Mouse (Mus musculus) neural tube, embryonic 14.5 days (tissue): ENCODE measurements around the gene Atg16l1. TPM values are rescaled to one million over a fixed set of nuclear protein-coding genes. Genes with fewer than 3 reads are reported as not detected.

Source experiments
- ATAC-seq: fragments of 200-750 bp; cut with Nextera tagmentation; 2 replicates; pipeline ENCODE4 v1.8.0; 2017; ENCODE audit warnings: low read depth, mild to moderate bottlenecking, moderate TSS enrichment, moderate library complexity
- H3K27ac ChIP-seq: fragments of 300-500 bp; sonication (generic); 2 replicates; pipeline ENCODE4 v1.5.1; 2014; ENCODE audit warnings: low read depth, mild to moderate bottlenecking, control low read depth, low read length, moderate library complexity, mixed read lengths
- H3K27me3 ChIP-seq: fragments of 300-500 bp; sonication (generic); 2 replicates; pipeline ENCODE4 v1.6.1; 2014; ENCODE audit warnings: low read length; ENCODE audit not compliant: control insufficient read depth, insufficient read depth
- H3K36me3 ChIP-seq: fragments of 300-500 bp; sonication (generic); 2 replicates; pipeline ENCODE4 v1.6.1; 2014; ENCODE audit warnings: low read length, mixed read lengths; ENCODE audit not compliant: control insufficient read depth, insufficient read depth
- H3K4me1 ChIP-seq: fragments of 300-500 bp; sonication (generic); 2 replicates; pipeline ENCODE4 v1.6.1; 2014; ENCODE audit warnings: low read length; ENCODE audit not compliant: control insufficient read depth, insufficient read depth
- H3K4me2 ChIP-seq: fragments of 300-500 bp; sonication (generic); 2 replicates; pipeline ENCODE4 v1.6.1; 2014; ENCODE audit warnings: mild to moderate bottlenecking, low read depth, low read length, control low read depth
- H3K4me3 ChIP-seq: fragments of 300-500 bp; sonication (generic); 2 replicates; pipeline ENCODE4 v1.5.1; 2014; ENCODE audit warnings: low read depth, low read length, control low read depth, mixed read lengths
- H3K9ac ChIP-seq: fragments of 300-500 bp; sonication (generic); replicated peaks from 2 replicates; pipeline ENCODE4 v1.6.1; 2014; ENCODE audit warnings: low read depth, mild to moderate bottlenecking, control low read depth, low read length, mixed read lengths
- H3K9me3 ChIP-seq: fragments of 300-500 bp; sonication (generic); 2 replicates; pipeline ENCODE4 v1.6.1; 2016; ENCODE audit warnings: low read length; ENCODE audit not compliant: control insufficient read depth
- WGBS: fragments of 180-500 bp; shearing (Covaris S2); extraction: QIAGEN DNeasy Blood & Tissue Kit; methylation state at CpG from one replicate; pipeline ENCODE4 v1.1.7; 2014; 5-methylcytosine and 5-hydroxymethylcytosine counted together
- polyA plus RNA-seq: library from polyadenylated mRNA; unstranded; fragments of >200 nt; fragmentation: Nextera tagmentation; extraction: Ambion mirVana; gene quantifications from 2 replicates; pipeline ENCODE4 v1.2.1, GENCODE M21; 2014

Atg16l1 gene
- polyA plus RNA-seq, 1 experiment from 2014 or later, result 76.3 TPM

DNA sequence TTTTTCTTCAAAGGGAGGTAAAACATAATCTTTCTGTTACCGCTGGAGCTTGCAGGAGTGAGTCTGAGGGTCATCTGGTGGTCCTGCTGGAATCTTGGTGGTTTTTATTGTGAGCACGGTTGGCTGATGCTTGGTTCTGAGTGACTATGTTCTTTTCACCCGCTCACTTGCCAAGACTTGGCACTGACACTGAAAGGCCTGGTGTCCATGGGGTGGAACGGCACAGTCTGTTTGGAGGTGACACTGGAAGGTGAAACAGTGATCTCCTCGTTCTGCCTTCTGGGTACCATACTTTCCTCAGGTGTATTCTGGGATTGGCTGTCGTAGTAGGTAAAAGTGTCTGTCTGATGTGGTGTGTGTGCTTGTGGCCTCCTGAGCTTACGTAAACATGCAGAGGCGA is 34.0 kb downstream of the Atg16l1 start:
- ATAC-seq, result no peak
- no peaks in the 10 kb centered on the region; the same call in 1 of the 2 replicates for H3K4me1 ChIP-seq
- H3K4me2 ChIP-seq, result no peak overlapping the region
- H3K9me3 ChIP-seq, result no peaks in the 10 kb centered on the region
- WGBS, result 94% methylated on average over 8 of the region's 8 CpGs
- peaks cover 58% of the 10 kb centered on the region for H3K36me3 ChIP-seq
- no peak overlapping the region for H3K27ac ChIP-seq
- no peaks in the 10 kb centered on the region for H3K27me3 ChIP-seq
- H3K9ac ChIP-seq, result no peak overlapping the region
- no peak overlapping the region for H3K4me3 ChIP-seq

DNA sequence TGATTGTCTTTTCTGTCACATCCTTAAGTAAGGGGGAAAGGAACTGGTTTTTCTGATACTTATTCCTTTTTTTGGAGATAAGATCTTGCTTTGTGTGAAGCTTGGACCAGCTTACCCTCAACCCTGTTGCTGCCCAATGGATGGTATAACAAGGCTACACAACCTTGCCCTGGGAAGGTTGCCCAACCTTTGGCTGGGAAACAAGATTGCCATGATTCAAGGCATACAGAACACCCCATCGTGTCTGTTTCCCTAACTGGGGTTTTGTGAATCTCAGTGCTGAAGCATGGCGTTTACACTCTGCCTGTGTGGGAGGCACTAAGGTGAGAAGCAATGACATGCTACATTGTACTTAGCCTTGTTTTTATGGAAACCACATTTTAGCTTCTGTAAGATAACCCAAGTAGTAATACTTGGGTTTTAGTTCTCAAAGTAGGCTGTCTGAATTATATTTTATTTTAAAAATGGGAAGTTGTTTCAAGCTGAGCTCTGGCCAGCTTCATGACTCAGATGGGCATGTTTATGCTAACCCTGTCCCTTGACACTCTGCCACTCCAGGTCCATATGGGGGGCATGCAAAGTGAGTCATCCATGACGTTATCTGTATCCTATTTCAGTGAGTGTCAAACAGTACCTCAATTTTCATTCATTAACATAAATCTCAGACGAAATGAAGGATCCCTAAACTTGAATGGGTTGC is 36.9 kb downstream of the Atg16l1 start:
- H3K36me3 ChIP-seq, result peaks cover 33% of the 10 kb centered on the region
- no peak overlapping the region for H3K4me2 ChIP-seq

DNA sequence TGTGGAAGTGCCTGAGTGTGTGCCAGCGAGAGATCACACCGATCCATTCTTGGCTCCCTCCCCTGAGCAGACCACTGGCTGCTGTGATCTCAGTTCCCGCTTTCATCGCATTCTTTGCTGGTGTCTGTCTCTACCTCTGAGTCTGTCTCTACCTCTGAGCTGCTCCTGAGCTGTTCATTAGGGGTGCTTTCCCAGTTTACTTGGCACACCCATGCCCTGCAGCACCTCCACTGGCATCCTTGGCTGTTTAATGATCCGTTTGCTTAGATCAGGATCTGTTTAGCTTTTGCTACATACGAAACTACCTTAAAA is 37.4 kb downstream of the Atg16l1 start:
- Histone ChIP-seq H3K4me2 (no peak overlapping the region), H3K9ac (no peak overlapping the region), H3K36me3 (peaks cover 33% of the 10 kb centered on the region), H3K27me3 (no peaks in the 10 kb centered on the region), H3K27ac (no peak overlapping the region), H3K9me3 (no peaks in the 10 kb centered on the region), H3K4me1 (no peaks in the 10 kb centered on the region), H3K4me3 (no peak overlapping the region)
- no peak for ATAC-seq
- WGBS, result 92% methylated on average over 6 of the region's 6 CpGs

More for the DNA sequence above, 36.9 kb downstream of the Atg16l1 start:
- no peaks in the 10 kb centered on the region for H3K9me3 ChIP-seq
- no peaks in the 10 kb centered on the region for H3K27me3 ChIP-seq
- 86% methylated on average over 4 of the region's 4 CpGs for WGBS
- no peak overlapping the region for H3K4me3 ChIP-seq
- no peaks in the 10 kb centered on the region for H3K4me1 ChIP-seq
- no peak for ATAC-seq
- no peak overlapping the region for H3K9ac ChIP-seq
- H3K27ac ChIP-seq, result no peak overlapping the region

DNA sequence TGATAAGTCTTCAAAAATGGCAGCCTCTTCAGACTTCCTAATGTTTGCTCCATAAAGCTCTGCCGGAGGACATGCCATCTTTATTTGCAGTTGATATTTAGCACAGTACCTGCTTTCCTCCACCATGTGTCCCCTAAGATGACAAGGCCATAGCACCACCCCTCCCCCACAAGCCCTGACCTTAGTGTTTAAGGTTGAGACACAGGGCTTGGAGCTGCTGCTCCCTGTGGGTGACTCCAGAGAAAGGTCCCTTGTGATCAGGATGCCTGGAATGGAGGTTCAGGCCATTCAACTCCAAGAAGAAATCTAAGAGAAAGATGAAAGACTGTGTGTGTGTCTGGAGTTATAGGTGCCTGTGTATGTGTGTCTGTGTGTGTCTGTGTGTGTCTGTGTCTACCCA is 42.0 kb downstream of the Atg16l1 start:
- Histone ChIP-seq H3K9me3 (no peaks in the 10 kb centered on the region), H3K4me2 (no peak overlapping the region), H3K27ac (no peak overlapping the region), H3K27me3 (no peaks in the 10 kb centered on the region), H3K36me3 (peaks cover 8% of the 10 kb centered on the region; the same call in 1 of the 2 replicates), H3K9ac (no peak overlapping the region), H3K4me1 (no peaks in the 10 kb centered on the region), H3K4me3 (no peak overlapping the region)
- ATAC-seq, result no peak
- 92% methylated on average over 1 of the region's 1 CpGs for WGBS

DNA sequence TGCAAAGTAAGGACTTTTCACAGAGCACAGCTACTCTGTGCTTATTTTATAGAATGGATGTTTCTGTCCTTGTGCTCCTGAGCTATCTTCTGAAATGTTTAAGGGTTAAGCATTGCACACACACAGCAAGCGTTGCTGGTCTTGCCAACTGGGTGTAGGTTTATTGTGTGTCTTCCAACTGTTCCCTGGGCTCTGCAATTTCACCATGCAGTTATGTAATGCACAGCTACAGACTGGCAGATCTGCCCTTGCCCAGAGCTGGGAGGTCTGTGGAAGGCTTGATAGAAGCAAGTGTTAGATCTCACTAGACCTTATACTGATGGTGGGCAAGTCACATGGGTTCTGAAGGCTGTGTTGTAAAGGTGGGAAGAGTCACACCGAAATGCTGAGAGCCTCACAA is 42.6 kb downstream of the Atg16l1 start:
- H3K9ac ChIP-seq, result no peak overlapping the region
- H3K27ac ChIP-seq, result no peak overlapping the region
- H3K4me3 ChIP-seq, result no peak overlapping the region
- H3K27me3 ChIP-seq, result no peaks in the 10 kb centered on the region
- WGBS, result 92% methylated on average over 2 of the region's 2 CpGs
- no peaks in the 10 kb centered on the region for H3K4me1 ChIP-seq
- 0 out of 2 replicates have a peak, but pooled peaks cover 6% of the 10 kb centered on the region for H3K36me3 ChIP-seq
- no peaks in the 10 kb centered on the region for H3K9me3 ChIP-seq
- no peak for ATAC-seq
- no peak overlapping the region for H3K4me2 ChIP-seq

DNA sequence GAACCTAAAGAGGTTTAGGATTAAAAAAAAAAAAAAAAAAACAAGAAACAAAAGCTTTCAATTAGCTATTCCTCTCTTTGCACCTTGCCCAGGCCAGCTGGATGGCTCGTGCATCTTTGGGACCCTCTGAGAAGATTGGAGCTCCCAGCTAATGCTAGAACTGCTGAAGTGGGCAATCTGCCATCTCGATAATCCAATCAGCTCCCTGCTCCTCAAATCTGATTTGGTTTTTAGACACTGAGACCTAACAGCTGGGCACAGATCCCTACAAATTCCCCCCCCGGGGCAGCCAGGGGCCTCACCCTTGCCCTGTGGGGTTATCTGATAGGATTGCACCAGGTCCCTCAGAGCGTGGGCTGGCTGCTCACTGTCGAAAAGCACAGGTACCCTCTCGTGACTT is 47.9 kb downstream of the Atg16l1 start, which contains the start of gene Sag:
Gene Sag, plus strand, starts transcription at position 105 of the 400 bp plus-strand sequence.
- H3K4me3 ChIP-seq, result no peak within 1 kb of the TSS
- no peaks in the 10 kb centered on the region for H3K9me3 ChIP-seq
- no peaks in the 10 kb centered on the region for H3K4me1 ChIP-seq
- H3K36me3 ChIP-seq, result no peaks in the 10 kb centered on the region
- H3K27me3 ChIP-seq, result no peaks in the 10 kb centered on the region
- no peak within 1 kb of the TSS for H3K4me2 ChIP-seq
- H3K27ac ChIP-seq, result no peak within 1 kb of the TSS
- H3K9ac ChIP-seq, result no peak within 1 kb of the TSS
- WGBS, result 88% methylated on average over 6 of the region's 6 CpGs
- no peak for ATAC-seq

DNA sequence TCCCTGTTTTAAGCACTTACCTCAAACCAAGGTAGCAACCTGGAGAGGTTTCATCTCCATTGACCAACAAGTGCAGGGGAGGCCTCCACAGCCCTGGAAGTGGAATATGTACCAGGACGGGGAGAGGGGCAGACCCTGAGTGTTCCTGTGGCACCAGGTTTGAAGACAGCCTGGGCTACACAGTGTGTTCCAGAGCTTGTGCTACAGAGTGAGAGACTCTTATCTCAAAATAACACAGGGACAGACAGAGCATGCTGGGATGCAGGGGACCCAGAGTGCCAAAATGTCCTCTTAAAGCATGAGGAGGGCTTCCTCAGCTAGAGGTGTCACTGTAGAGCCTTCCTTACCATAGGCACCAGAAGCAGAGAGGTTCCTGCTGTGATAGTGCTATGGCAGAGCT is 52.1 kb downstream of the Atg16l1 start:
- Histone ChIP-seq H3K9me3 (no peaks in the 10 kb centered on the region), H3K27me3 (no peaks in the 10 kb centered on the region), H3K27ac (no peak overlapping the region), H3K4me2 (no peak overlapping the region), H3K4me3 (no peak overlapping the region), H3K9ac (no peak overlapping the region), H3K36me3 (no peaks in the 10 kb centered on the region), H3K4me1 (no peaks in the 10 kb centered on the region)
- 87% methylated on average over 1 of the region's 1 CpGs for WGBS
- ATAC-seq, result no peak

DNA sequence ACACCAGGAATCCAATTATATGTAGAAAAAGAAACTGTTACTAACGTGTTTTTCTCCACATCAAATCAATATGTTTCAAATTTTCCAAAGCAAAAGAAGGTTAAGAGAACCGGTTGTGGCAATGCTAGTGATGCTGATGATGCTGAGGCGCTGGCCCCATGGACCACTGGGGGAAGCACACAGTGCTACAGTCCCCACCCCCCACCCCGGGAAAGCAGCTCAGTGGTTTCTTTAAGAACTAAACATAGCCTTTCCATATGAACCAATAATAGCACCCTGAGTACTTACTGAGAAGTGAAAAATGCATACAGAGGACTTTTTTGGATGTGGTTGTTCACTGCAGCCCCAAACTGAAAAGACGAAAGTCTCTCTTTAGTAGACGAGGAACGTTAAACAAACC is 55.7 kb downstream of the Atg16l1 start:
- Histone ChIP-seq H3K27me3 (no peaks in the 10 kb centered on the region), H3K4me1 (no peaks in the 10 kb centered on the region), H3K4me2 (no peak overlapping the region), H3K9me3 (no peaks in the 10 kb centered on the region), H3K4me3 (no peak overlapping the region), H3K9ac (no peak overlapping the region), H3K36me3 (no peaks in the 10 kb centered on the region), H3K27ac (no peak overlapping the region)
- 91% methylated on average over 7 of the region's 7 CpGs for WGBS
- no peak for ATAC-seq

DNA sequence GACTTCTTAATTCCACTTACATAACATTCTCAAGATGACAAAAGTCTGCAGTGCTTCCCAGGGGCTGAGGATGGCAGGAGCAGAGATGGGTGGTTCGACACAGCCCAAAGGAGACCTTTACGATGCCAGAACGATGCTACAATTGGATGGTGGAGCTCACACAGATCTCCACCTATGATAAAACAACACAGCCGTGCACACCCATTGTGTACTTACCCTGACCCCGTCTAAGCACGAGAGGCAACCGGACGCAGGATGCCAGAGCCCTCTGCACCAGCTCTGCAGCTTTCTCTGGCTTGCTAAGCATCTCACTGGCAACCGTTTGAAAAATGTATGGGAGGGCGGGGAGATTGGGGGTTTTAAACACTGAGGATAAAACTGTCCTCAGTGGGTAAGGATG is 56.4 kb downstream of the Atg16l1 start:
- H3K27ac ChIP-seq, result no peak overlapping the region
- ATAC-seq, result no peak
- WGBS, result 80% methylated on average over 10 of the region's 10 CpGs

More for the DNA sequence above, 56.4 kb downstream of the Atg16l1 start:
- no peaks in the 10 kb centered on the region for H3K27me3 ChIP-seq
- H3K4me3 ChIP-seq, result no peak overlapping the region
- H3K9ac ChIP-seq, result no peak overlapping the region
- no peak overlapping the region for H3K4me2 ChIP-seq
- no peaks in the 10 kb centered on the region for H3K36me3 ChIP-seq
- no peaks in the 10 kb centered on the region for H3K4me1 ChIP-seq
- no peaks in the 10 kb centered on the region for H3K9me3 ChIP-seq
